Mouse (Mus musculus) intestine, embryonic 16.5 days (tissue): ENCODE results near the gene Mlc1. TPM values are rescaled to one million over a fixed set of nuclear protein-coding genes. Genes with fewer than 3 reads are reported as not detected.
A peak's percentile ranks its signal among the peaks of the same experiment; 100 is the strongest.

Source experiments
- ATAC-seq: fragments of 200-750 bp; cut with Nextera tagmentation; 2 replicates; pipeline ENCODE4 v1.8.0; 2017; ENCODE audit warnings: moderate TSS enrichment, moderate library complexity
- H3K27ac ChIP-seq: fragments of 300-500 bp; sonication (generic); 2 replicates; pipeline ENCODE4 v1.5.1; 2014; ENCODE audit warnings: mild to moderate bottlenecking, low read length
- H3K27me3 ChIP-seq: fragments of 300-500 bp; sonication (generic); replicated peaks from 2 replicates; pipeline ENCODE4 v1.6.1; 2014; ENCODE audit warnings: low read length, control low read depth, mixed read lengths; ENCODE audit not compliant: control insufficient read depth, insufficient read depth
- H3K36me3 ChIP-seq: fragments of 300-500 bp; sonication (generic); 2 replicates; pipeline ENCODE4 v1.6.1; 2014; ENCODE audit warnings: low read length, control low read depth; ENCODE audit not compliant: control insufficient read depth, insufficient read depth
- H3K4me1 ChIP-seq: fragments of 300-500 bp; sonication (generic); 2 replicates; pipeline ENCODE4 v1.6.1; 2014; ENCODE audit warnings: low read length, control low read depth, mixed read lengths; ENCODE audit not compliant: control insufficient read depth, insufficient read depth
- H3K4me2 ChIP-seq: fragments of 300-500 bp; sonication (generic); 2 replicates; pipeline ENCODE4 v1.6.1; 2014; ENCODE audit warnings: low read depth, low read length, control low read depth
- H3K4me3 ChIP-seq: fragments of 300-500 bp; sonication (generic); 2 replicates; pipeline ENCODE4 v1.5.1; 2014; ENCODE audit warnings: mild to moderate bottlenecking, low read length
- H3K9ac ChIP-seq: fragments of 300-500 bp; sonication (generic); 2 replicates; pipeline ENCODE4 v1.6.1; 2014; ENCODE audit warnings: low read depth, low read length
- H3K9me3 ChIP-seq: fragments of 300-500 bp; sonication (generic); 2 replicates; pipeline ENCODE4 v1.6.1; 2016; ENCODE audit warnings: low read length, control low read depth; ENCODE audit not compliant: control insufficient read depth
- WGBS: fragments of 180-500 bp; shearing (Covaris S2); extraction: QIAGEN DNeasy Blood & Tissue Kit; methylation state at CpG from one replicate; pipeline ENCODE4 v1.1.7; 2014; 5-methylcytosine and 5-hydroxymethylcytosine counted together
- polyA plus RNA-seq: library from polyadenylated mRNA; unstranded; fragments of >200 nt; fragmentation: Nextera tagmentation; extraction: Ambion mirVana; gene quantifications from 2 replicates; pipeline ENCODE4 v1.2.1, GENCODE M21; 2015

The Mlc1 gene
- polyA plus RNA-seq, 1 experiment from 2014 or later: not detected

DNA sequence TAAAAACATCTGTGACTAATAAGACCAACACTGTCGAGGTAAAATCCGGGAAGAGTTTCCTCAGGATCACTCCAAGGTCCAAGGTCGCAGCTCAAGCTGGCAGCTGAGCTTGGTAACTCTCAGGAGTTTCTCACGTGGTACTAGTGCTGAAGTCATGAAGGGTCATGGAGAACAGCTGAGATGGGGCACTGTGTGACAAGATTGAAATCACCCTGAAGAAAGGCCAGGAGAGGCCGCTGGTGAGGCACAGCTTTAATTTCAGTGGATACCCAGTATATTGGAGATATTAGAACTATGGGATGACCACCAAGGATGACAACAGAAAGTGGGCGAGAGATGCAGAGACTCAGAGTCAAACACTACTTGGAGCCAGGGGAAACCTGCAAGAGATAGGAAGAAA, 32.0 kb downstream of the Mlc1 start:
- H3K9ac ChIP-seq: no peak overlapping the region
- 0 out of 2 replicates have a peak, but pooled peaks cover 2% of the 10 kb centered on the region for H3K27me3 ChIP-seq
- no peaks in the 10 kb centered on the region for H3K4me1 ChIP-seq
- H3K9me3 ChIP-seq: no peaks in the 10 kb centered on the region
- no peak overlapping the region for H3K27ac ChIP-seq
- ATAC-seq: no peak
- no peak overlapping the region for H3K4me2 ChIP-seq
- WGBS: 48% methylated on average over 6 of the region's 6 CpGs
- H3K4me3 ChIP-seq: no peak overlapping the region
- H3K36me3 ChIP-seq: no peaks in the 10 kb centered on the region

DNA sequence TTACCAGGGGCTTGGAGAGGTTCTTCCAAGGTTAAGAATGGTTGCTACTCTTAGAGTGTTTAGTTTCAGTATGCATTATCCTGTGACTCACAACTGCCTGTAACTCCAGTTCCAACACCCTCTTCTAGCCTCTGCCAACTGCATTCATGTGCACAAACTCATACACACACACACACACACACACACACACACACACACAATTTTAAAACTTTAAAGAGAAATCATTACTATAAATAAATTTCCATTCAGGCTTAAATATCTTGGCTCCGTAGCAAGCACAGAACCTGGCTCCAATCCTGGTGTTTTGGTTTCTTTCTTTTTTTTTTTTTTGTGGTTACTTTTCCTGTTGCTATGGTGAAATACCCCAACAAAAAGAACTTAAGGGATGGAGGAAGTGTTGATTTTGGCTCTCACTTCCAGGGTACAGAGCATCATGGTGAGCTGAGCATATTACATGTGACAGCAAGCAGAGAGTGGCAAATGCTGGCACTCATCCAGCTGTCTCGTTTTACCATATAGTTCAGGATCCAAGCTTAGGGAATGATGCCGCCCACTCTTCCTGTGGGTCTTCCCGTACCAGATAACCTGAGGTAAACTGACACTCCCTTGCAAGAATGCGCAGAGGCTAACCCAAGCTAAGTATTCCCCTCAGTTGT, 34.8 kb downstream of the Mlc1 start:
- Histone ChIP-seq H3K27me3 (0 out of 2 replicates have a peak, but pooled peaks cover 2% of the 10 kb centered on the region), H3K4me2 (no peak overlapping the region), H3K4me3 (no peak overlapping the region), H3K4me1 (no peaks in the 10 kb centered on the region), H3K27ac (no peak overlapping the region), H3K9me3 (no peaks in the 10 kb centered on the region), H3K36me3 (no peaks in the 10 kb centered on the region), H3K9ac (no peak overlapping the region)
- WGBS: 82% methylated on average over 5 of the region's 5 CpGs
- no peak for ATAC-seq

GRCm38 (mm10) chr15:88942783-88943182, 36.0 kb downstream of the Mlc1 start:
- Histone ChIP-seq H3K27ac (no peak overlapping the region), H3K27me3 (0 out of 2 replicates have a peak, but pooled peaks cover 2% of the 10 kb centered on the region), H3K4me3 (no peak overlapping the region), H3K4me2 (no peak overlapping the region), H3K9ac (no peak overlapping the region), H3K36me3 (no peaks in the 10 kb centered on the region), H3K4me1 (no peaks in the 10 kb centered on the region), H3K9me3 (no peaks in the 10 kb centered on the region)
- WGBS: 73% methylated on average over 5 of the region's 5 CpGs
- ATAC-seq: no peak

- H3K36me3 ChIP-seq: no peaks in the 10 kb centered on the region
- 83% methylated on average over 2 of the region's 2 CpGs for WGBS
- no peaks in the 10 kb centered on the region for H3K27me3 ChIP-seq
These were observed 41.5 kb downstream of the Mlc1 start for GRCm38 (mm10) chr15:88937291-88937650.

GRCm38 (mm10) chr15:88936619-88937290, 42.1 kb downstream of the Mlc1 start:
- Histone ChIP-seq H3K4me2 (no peak overlapping the region), H3K4me3 (no peak overlapping the region), H3K9ac (no peak overlapping the region), H3K36me3 (no peaks in the 10 kb centered on the region), H3K4me1 (no peaks in the 10 kb centered on the region), H3K27ac (no peak overlapping the region), H3K27me3 (no peaks in the 10 kb centered on the region), H3K9me3 (no peaks in the 10 kb centered on the region)
- 57% methylated on average over 6 of the region's 6 CpGs for WGBS
- no peak for ATAC-seq

More at GRCm38 (mm10) chr15:88937291-88937650, 41.5 kb downstream of the Mlc1 start:
- H3K9ac ChIP-seq: no peak overlapping the region
- no peak for ATAC-seq
- no peak overlapping the region for H3K4me2 ChIP-seq
- no peak overlapping the region for H3K27ac ChIP-seq
- H3K4me3 ChIP-seq: no peak overlapping the region
- no peaks in the 10 kb centered on the region for H3K9me3 ChIP-seq
- H3K4me1 ChIP-seq: no peaks in the 10 kb centered on the region

DNA sequence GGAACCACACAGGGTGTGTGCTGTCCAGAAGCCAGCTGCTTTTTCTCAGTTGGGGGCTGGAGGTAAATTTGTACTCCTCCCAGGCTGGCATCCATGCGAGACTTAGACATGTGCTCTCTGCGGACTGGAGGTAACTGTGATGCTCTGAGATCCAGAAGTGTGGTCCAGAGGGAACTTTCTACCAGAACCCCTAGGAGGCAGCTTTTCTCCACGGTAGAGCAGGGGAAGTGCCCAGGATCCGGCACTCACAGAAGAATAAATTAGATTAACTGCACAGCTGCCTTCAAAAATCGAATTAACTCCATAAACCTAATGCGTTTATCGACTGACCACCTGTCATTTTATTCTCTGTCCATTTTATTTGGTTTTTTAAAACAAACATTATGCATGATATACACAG, 44.7 kb downstream of the Mlc1 start:
- no peak overlapping the region for H3K4me3 ChIP-seq
- H3K4me2 ChIP-seq: no peak overlapping the region
- H3K27ac ChIP-seq: no peak overlapping the region
- H3K27me3 ChIP-seq: no peaks in the 10 kb centered on the region
- no peaks in the 10 kb centered on the region for H3K4me1 ChIP-seq
- 53% methylated on average over 7 of the region's 7 CpGs for WGBS
- no peaks in the 10 kb centered on the region for H3K36me3 ChIP-seq
- no peak for ATAC-seq
- no peaks in the 10 kb centered on the region for H3K9me3 ChIP-seq
- no peak overlapping the region for H3K9ac ChIP-seq

DNA sequence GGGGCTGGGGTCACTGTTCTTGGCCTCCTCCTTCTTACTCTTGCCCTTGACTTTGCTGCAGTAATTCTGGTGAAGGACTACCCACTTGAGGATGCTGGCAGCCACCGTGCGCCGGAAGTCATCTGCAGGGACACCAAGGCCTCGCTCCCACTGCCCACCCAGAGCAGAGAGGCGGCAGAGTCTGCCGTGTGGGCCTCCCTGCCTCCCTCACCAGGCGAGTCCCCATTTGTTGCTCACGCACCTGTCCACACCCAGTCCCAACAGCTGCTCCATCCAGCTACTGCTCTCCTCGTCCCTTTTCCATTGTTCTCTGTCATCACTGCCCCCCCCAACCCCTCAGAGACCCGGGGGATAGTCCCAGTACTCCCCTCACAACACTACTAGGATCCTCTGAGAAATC, 46.1 kb downstream of the Mlc1 start:
- Histone ChIP-seq H3K4me3 (no peak overlapping the region), H3K27ac (no peak overlapping the region), H3K4me1 (no peaks in the 10 kb centered on the region), H3K9ac (no peak overlapping the region), H3K27me3 (no peaks in the 10 kb centered on the region), H3K9me3 (no peaks in the 10 kb centered on the region), H3K36me3 (no peaks in the 10 kb centered on the region), H3K4me2 (no peak overlapping the region)
- WGBS: 82% methylated on average over 10 of the region's 10 CpGs
- ATAC-seq: no peak

- H3K36me3 ChIP-seq: no peaks in the 10 kb centered on the region
- H3K4me1 ChIP-seq: peaks cover 12% of the 10 kb centered on the region
- H3K4me3 ChIP-seq: no peak overlapping the region
- no peak overlapping the region for H3K4me2 ChIP-seq
- no peak overlapping the region for H3K27ac ChIP-seq
- peak; percentile 8; the same call in 1 of the 2 replicates for ATAC-seq
- no peaks in the 10 kb centered on the region for H3K27me3 ChIP-seq
- no peaks in the 10 kb centered on the region for H3K9me3 ChIP-seq
- no peak overlapping the region for H3K9ac ChIP-seq
- WGBS: 49% methylated on average over 6 of the region's 6 CpGs
These were observed 56.9 kb downstream of the Mlc1 start for GRCm38 (mm10) chr15:88921992-88922310.

DNA sequence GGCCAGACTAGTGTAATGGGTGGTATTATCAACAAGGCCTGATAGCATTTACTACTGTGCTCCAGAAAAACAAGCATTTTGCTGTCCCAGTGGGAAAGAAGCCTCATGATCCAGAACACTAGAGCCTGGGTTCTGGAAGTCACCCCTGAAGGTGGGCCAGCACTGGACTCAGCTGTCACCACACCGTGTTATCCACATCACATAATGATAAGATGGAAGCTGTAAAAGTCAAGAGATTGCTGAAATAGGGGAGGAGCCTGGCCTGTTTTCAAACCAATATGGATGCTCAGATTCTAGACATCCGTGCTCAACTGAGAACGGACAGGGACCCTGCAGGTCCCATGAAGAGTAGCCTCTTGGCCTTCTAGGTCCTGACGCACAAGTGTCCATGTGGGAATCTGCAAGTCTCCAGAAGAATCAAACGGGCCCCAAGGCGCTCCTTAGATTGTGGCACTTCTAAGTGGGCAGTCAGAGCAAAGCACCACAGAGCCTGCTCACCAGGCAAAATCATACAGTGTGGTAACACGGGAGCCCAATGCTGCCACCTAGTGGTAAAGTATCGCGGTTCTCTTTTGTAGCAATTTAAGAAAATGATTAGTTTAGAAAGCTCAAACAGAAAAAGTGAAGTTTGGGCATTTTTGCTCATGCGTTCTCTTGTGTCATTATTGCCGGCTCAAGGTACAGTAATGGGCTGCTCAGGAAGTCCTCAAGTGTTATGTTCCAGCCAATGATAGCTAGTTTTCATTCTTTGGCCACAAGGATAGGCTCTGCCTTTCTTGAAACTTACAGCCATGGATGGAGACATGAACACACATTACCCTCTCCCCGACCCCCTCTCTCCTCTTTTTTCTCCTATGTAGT, 57.4 kb downstream of the Mlc1 start:
- 22% methylated on average over 12 of the region's 12 CpGs for WGBS
- Histone ChIP-seq H3K4me2 (no peak overlapping the region), H3K27me3 (no peaks in the 10 kb centered on the region), H3K27ac (no peak overlapping the region), H3K4me1 (peaks cover 12% of the 10 kb centered on the region), H3K9me3 (no peaks in the 10 kb centered on the region), H3K36me3 (no peaks in the 10 kb centered on the region), H3K9ac (no peak overlapping the region), H3K4me3 (no peak overlapping the region)
- ATAC-seq: peak; percentile 69
